Mouse (Mus musculus): ENCODE data around the gene Lgi1. TPM values are rescaled to one million over a fixed set of nuclear protein-coding genes. Genes with fewer than 3 reads are reported as not detected.

The Lgi1 gene
- polyA plus RNA-seq, 1 experiment from 2014 or later: 1.6 TPM

GRCm38 (mm10) chr19:38351202-38351601 is 86.9 kb downstream of the Lgi1 start:
- H3K27ac ChIP-seq: no peak overlapping the region
- H3K27me3 ChIP-seq (ENCODE audit: insufficient read depth, low read length): no peaks in the 10 kb centered on the region
- no peak overlapping the region for H3K4me2 ChIP-seq (ENCODE audit: low read length)
- H3K36me3 ChIP-seq (ENCODE audit: insufficient read depth, low read length): no peaks in the 10 kb centered on the region
- no peaks in the 10 kb centered on the region for H3K9me3 ChIP-seq (replicated peaks; ENCODE audit: low read length)
- ATAC-seq (replicated peaks; ENCODE audit: low FRiP score, low read depth): no peak
- DNase-seq (ENCODE audit: low spot score): no peak
- TF ChIP-seq CTCF (IDR thresholded peaks at IDR 0.05; ENCODE audit: low read depth): no peak
- no peak overlapping the region for H3K9ac ChIP-seq (ENCODE audit: low read depth, low read length)
- H3K4me1 ChIP-seq (replicated peaks; ENCODE audit: insufficient read depth, low read length): no peaks in the 10 kb centered on the region
- WGBS: 87% methylated on average over 2 of the region's 2 CpGs
- H3K4me3 ChIP-seq (replicated peaks; ENCODE audit: low read depth, low read length): no peak overlapping the region

- no peak for ATAC-seq (replicated peaks; ENCODE audit: low FRiP score, low read depth)
- no peak overlapping the region for H3K4me3 ChIP-seq (replicated peaks; ENCODE audit: low read depth, low read length)
- H3K4me2 ChIP-seq (ENCODE audit: low read length): no peak overlapping the region
- H3K27ac ChIP-seq: no peak overlapping the region
- DNase-seq (ENCODE audit: low spot score): no peak
- TF ChIP-seq CTCF (IDR thresholded peaks at IDR 0.05; ENCODE audit: low read depth): no peak
- no peaks in the 10 kb centered on the region for H3K36me3 ChIP-seq (ENCODE audit: insufficient read depth, low read length)
- no peaks in the 10 kb centered on the region for H3K27me3 ChIP-seq (ENCODE audit: insufficient read depth, low read length)
- H3K9ac ChIP-seq (ENCODE audit: low read depth, low read length): no peak overlapping the region
- WGBS: 87% methylated on average over 3 of the region's 3 CpGs
- H3K4me1 ChIP-seq (replicated peaks; ENCODE audit: insufficient read depth, low read length): no peaks in the 10 kb centered on the region
- H3K9me3 ChIP-seq (replicated peaks; ENCODE audit: low read length): no peaks in the 10 kb centered on the region
Measured at GRCm38 (mm10) chr19:38351728-38352127, 87.4 kb downstream of the Lgi1 start.

GRCm38 (mm10) chr19:38352495-38353130 is 88.3 kb downstream of the Lgi1 start:
- no peaks in the 10 kb centered on the region for H3K27me3 ChIP-seq (ENCODE audit: insufficient read depth, low read length)
- no peak overlapping the region for H3K4me2 ChIP-seq (ENCODE audit: low read length)
- no peak for ATAC-seq (replicated peaks; ENCODE audit: low FRiP score, low read depth)
- peak; percentile 86 for TF ChIP-seq CTCF (IDR thresholded peaks at IDR 0.05; ENCODE audit: low read depth)
- no peaks in the 10 kb centered on the region for H3K4me1 ChIP-seq (replicated peaks; ENCODE audit: insufficient read depth, low read length)
- no peak overlapping the region for H3K27ac ChIP-seq
- H3K9me3 ChIP-seq (replicated peaks; ENCODE audit: low read length): no peaks in the 10 kb centered on the region
- 38% methylated on average over 6 of the region's 6 CpGs for WGBS
- H3K36me3 ChIP-seq (ENCODE audit: insufficient read depth, low read length): no peaks in the 10 kb centered on the region
- no peak overlapping the region for H3K9ac ChIP-seq (ENCODE audit: low read depth, low read length)
- no peak overlapping the region for H3K4me3 ChIP-seq (replicated peaks; ENCODE audit: low read depth, low read length)
- DNase-seq (ENCODE audit: low spot score): peak; percentile 83

- Histone ChIP-seq H3K27ac (no peak overlapping the region), H3K27me3 (ENCODE audit: insufficient read depth, low read length) (no peaks in the 10 kb centered on the region), H3K36me3 (ENCODE audit: insufficient read depth, low read length) (no peaks in the 10 kb centered on the region), H3K4me3 (replicated peaks; ENCODE audit: low read depth, low read length) (no peak overlapping the region), H3K9me3 (replicated peaks; ENCODE audit: low read length) (no peaks in the 10 kb centered on the region), H3K4me1 (replicated peaks; ENCODE audit: insufficient read depth, low read length) (no peaks in the 10 kb centered on the region), H3K4me2 (ENCODE audit: low read length) (no peak overlapping the region), H3K9ac (ENCODE audit: low read depth, low read length) (no peak overlapping the region)
- 84% methylated on average over 1 of the region's 1 CpGs for WGBS
- no peak for TF ChIP-seq CTCF (IDR thresholded peaks at IDR 0.05; ENCODE audit: low read depth)
- DNase-seq (ENCODE audit: low spot score) (no peak), ATAC-seq (replicated peaks; ENCODE audit: low FRiP score, low read depth) (no peak)
Measured at GRCm38 (mm10) chr19:38354279-38354678, 89.9 kb downstream of the Lgi1 start.

GRCm38 (mm10) chr19:38354819-38355360 is 90.6 kb downstream of the Lgi1 start:
- H3K4me3 ChIP-seq (replicated peaks; ENCODE audit: low read depth, low read length): no peak overlapping the region
- TF ChIP-seq CTCF (IDR thresholded peaks at IDR 0.05; ENCODE audit: low read depth): no peak
- no peak for DNase-seq (ENCODE audit: low spot score)

GRCm38 (mm10) chr19:38356211-38356828 is 92.0 kb downstream of the Lgi1 start:
- TF ChIP-seq CTCF (IDR thresholded peaks at IDR 0.05; ENCODE audit: low read depth): no peak
- H3K4me3 ChIP-seq (replicated peaks; ENCODE audit: low read depth, low read length): no peak overlapping the region
- no peak overlapping the region for H3K27ac ChIP-seq
- H3K36me3 ChIP-seq (ENCODE audit: insufficient read depth, low read length): no peaks in the 10 kb centered on the region
- no peaks in the 10 kb centered on the region for H3K27me3 ChIP-seq (ENCODE audit: insufficient read depth, low read length)
- 63% methylated on average over 8 of the region's 8 CpGs for WGBS
- H3K9me3 ChIP-seq (replicated peaks; ENCODE audit: low read length): no peaks in the 10 kb centered on the region
- DNase-seq (ENCODE audit: low spot score) (no peak), ATAC-seq (replicated peaks; ENCODE audit: low FRiP score, low read depth) (no peak)
- no peaks in the 10 kb centered on the region for H3K4me1 ChIP-seq (replicated peaks; ENCODE audit: insufficient read depth, low read length)
- H3K4me2 ChIP-seq (ENCODE audit: low read length): no peak overlapping the region
- H3K9ac ChIP-seq (ENCODE audit: low read depth, low read length): no peak overlapping the region

More at GRCm38 (mm10) chr19:38354819-38355360, 90.6 kb downstream of the Lgi1 start:
- H3K4me2 ChIP-seq (ENCODE audit: low read length): no peak overlapping the region
- ATAC-seq (replicated peaks; ENCODE audit: low FRiP score, low read depth): no peak
- H3K27ac ChIP-seq: no peak overlapping the region
- H3K4me1 ChIP-seq (replicated peaks; ENCODE audit: insufficient read depth, low read length): no peaks in the 10 kb centered on the region
- no peak overlapping the region for H3K9ac ChIP-seq (ENCODE audit: low read depth, low read length)
- no peaks in the 10 kb centered on the region for H3K36me3 ChIP-seq (ENCODE audit: insufficient read depth, low read length)
- H3K9me3 ChIP-seq (replicated peaks; ENCODE audit: low read length): no peaks in the 10 kb centered on the region
- WGBS: 76% methylated on average over 10 of the region's 10 CpGs
- H3K27me3 ChIP-seq (ENCODE audit: insufficient read depth, low read length): no peaks in the 10 kb centered on the region
